Mouse (Mus musculus): ENCODE measurements at regions not wholly inside any gene's neighbourhood (a gene's known extent, or its start where the extent isn't known, plus 50 kb on each side); places are given as distances from the start of the nearest gene placed in this dataset.

GRCm38 (mm10) chr5:103374162-103374561, 50.8 kb upstream of the Ptpn13 start:
- in situ Hi-C loops (cut with MboI, MseI): no loop called here

DNA sequence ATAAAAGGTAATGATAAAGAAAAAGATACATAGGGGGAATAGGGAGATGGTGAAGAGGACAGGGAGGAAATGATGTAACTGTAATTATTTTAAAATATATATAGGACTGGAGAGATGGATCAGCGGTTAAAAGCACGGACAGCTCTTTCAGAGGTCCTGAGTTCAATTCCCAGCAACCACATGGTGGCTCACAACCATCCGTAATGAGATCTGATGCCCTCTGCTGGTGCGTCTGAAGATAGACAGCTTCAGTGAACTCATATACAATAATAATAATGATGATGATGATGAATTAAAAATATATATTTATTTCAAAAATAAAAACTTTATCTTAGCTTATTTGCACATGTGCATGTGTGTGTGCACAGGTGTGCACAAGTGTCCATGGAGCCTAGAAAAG, 51.9 kb upstream of the Ptpn13 start:
- in situ Hi-C loops (cut with MboI, MseI): no loop called here

GRCm38 (mm10) chr5:103370456-103370855, 54.5 kb upstream of the Ptpn13 start:
- in situ Hi-C loops (cut with MboI, MseI): no loop called here

- in situ Hi-C loops (cut with MboI, MseI): no loop called here
Observed at GRCm38 (mm10) chr5:103368993-103369392, 56.0 kb upstream of the Ptpn13 start.

GRCm38 (mm10) chr5:103367201-103367671, 57.8 kb upstream of the Ptpn13 start:
- in situ Hi-C loops (cut with MboI, MseI): no loop called here

GRCm38 (mm10) chr5:103365700-103366448, 59.1 kb upstream of the Ptpn13 start:
- in situ Hi-C loops (cut with MboI, MseI): no loop called here

- in situ Hi-C loops (cut with MboI, MseI): no loop called here
Observed at GRCm38 (mm10) chr5:103364791-103365699, 59.9 kb upstream of the Ptpn13 start.

GRCm38 (mm10) chr5:103360775-103361247, 64.2 kb upstream of the Ptpn13 start:
- in situ Hi-C loops (cut with MboI, MseI): no loop called here

- in situ Hi-C loops (cut with MboI, MseI): no loop called here
Observed at GRCm38 (mm10) chr5:103360360-103360759, 64.6 kb upstream of the Ptpn13 start.

DNA sequence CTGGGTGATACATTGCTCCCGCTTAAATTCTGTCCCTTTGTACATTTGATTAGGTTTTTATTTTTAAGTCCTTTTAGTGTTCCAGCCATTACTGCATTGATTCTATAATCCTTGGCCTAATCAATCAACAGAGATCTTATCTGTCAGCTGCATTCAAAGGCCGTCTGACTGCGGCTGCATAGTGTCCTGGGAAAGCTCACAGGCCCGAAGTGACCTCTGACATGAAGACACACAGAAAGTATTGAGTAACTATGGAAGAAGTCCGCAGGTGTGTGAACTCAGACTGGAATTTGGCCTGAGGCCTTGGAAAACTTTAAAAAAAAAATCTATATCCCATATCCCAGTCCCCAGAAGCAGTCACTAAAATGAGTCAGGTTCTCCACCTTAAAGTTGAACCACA, 67.4 kb upstream of the Ptpn13 start:
- in situ Hi-C loops (cut with MboI, MseI): loop anchor here (10.0 kb wide), 1 partner anchor 107 kb away; no protein-coding TSS in a partner anchor

DNA sequence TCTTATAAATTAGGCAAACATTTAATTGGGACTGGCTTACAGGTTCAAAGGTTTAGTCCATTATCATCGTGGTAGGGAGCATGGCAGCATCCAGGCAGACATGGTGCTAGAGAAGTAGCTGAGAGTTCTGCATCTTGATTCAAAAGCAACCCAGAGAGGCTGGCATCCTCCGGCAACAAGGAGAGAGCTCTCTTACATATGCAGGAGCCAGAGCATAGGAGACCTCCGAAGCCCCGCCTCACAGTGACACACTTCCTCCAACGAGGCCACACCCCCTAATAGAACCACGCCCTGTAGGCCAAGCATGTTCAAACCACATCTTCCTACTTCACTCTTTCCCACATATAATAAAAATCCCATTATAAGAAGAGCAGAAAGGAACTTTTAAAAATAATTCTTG, 68.5 kb upstream of the Ptpn13 start:
- in situ Hi-C loops (cut with MboI, MseI): loop anchor here (10.0 kb wide), 1 partner anchor 108 kb away; no protein-coding TSS in a partner anchor

DNA sequence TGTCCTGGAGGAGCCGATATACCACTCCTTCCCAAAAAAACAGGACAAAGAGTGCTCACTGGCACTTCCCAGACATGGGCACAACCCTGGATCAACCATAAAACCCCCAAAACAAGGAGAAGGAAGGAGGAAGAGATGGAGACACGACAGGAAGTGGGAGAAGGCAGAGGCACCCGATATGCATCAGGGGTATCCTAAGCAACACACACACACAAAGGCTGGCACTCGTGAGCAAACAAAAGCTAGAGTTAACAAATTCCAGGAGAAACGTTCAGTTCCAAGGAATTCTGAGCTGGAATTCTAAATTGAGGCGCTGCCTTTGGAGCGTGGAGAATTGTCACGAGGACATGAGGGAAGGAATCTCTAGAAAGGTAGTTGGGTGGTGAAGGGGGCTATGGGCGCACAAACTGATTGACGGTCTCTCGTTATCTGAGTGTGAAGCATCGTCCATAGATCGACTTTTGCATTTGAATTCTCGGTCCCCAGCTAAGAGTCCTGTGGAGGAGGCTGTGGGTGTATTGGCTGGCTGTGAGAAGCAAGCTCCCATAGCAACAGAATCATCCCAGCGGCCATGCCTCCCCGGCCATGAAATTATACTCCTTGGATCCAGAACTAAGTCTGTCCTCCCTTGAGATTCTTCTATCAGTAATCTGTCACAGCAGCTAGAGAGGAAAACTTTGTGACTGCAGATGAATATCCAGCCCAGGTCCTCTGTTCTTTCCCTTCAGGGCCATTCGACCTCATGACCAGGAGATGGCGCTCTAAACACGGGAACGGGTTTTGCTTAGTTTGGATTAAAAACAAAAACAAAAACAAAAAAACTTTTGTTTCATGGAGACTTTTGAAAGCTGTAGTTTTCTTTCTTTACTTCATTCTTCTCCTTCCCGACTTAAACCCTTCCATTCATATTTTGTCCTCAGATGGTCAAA, 69.4 kb upstream of the Ptpn13 start:
- in situ Hi-C loops (cut with MboI, MseI): loop anchor here (10.0 kb wide), 1 partner anchor 109 kb away; no protein-coding TSS in a partner anchor

DNA sequence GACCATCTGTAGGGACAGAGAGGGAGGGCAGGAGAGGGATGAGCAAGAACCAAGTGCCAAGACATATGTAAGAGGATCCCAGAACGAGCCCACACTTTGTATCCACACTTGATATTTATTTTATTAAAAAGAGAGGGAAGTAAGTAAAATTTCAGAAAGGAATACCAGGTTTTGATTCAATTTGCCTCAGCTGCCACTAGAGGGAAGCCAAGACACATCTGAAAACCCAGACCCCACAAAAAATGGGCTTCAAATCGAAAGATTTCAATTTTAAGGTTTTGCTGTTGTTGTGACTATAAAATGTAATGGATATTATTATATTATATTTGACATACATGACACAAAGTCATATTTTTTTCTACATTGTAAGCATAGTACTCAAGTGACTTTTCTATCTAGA, 81.1 kb upstream of the Ptpn13 start:
- in situ Hi-C loops (cut with MboI, MseI): no loop called here

GRCm38 (mm10) chr5:103341456-103341855, 83.5 kb upstream of the Ptpn13 start:
- in situ Hi-C loops (cut with MboI, MseI): no loop called here

DNA sequence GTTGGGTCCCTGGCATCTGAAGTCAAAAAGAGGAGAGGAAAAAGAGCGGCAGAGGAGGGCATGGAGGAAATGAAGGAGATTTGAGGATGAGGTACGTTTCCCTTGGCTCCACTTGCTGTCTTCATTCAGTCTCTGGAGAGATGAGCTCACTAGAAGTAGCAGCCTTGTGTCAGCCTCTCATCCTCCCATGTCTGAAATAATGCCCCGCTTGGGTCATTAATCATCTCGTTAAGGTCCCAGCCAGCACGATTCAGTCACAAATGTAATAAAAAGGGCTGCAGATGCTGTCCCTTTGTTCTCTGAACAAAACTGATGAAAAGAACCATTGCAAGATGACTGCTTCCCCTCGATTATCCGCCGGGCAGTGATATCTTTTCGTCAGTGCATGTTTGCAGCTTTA, 84.4 kb upstream of the Ptpn13 start:
- in situ Hi-C loops (cut with MboI, MseI): no loop called here

- in situ Hi-C loops (cut with MboI, MseI): no loop called here
Observed at GRCm38 (mm10) chr5:103336689-103337490, 88.1 kb upstream of the Ptpn13 start.

DNA sequence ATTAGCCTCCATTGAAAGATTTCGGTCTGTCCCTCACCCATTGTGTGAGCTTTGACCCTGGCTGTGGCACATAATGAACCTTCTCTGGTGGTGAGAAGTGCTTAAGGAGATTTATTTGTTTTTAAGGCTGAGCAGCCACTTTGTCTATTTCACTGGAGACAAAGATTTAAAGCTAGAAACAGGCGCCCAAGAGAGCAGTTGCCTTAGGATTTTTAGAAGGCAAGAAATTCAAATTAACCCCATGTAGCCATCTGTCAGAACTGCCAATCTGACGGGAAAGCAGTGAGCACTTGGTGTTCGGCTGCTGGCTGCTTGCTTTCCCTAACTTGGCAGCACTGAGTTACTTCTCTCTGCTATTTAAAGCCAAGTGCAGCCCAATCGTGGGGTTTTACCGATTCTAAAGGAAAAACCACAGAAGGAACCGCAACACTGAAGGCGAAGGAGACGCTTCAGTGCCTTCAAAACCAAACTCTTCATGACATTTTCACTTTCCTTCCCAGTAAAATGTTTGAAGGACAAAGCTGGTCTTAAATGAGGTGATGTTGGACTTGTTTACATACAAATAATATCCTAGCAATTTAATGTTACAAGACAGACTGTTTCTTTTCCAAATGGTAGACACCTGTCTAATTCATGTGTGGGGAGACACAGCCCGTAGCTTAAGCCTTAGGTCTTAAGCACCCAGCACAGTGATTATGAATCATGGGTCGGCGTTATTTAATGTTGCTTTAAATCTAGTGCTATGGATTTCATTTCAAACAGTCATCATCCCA, 88.9 kb upstream of the Ptpn13 start:
- in situ Hi-C loops (cut with MboI, MseI): no loop called here

DNA sequence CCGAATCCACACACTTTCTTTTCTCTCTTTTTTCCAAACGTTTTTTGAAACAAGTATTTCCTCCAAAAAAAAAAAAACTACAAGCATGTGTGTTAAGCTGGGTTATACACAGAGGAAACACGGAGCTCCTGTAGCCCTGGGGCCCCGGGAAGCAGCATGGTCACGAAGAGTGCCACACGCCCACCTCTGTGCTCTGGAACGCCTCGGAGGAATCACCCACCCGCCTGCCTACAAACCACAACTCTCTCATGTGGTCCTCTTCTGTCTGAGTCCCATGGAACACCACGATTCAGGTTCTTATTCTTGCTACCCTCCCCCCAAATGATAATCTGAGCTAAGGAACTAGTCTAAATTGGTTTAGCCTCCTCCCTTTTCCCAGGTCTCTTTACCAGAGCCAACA, 98.6 kb upstream of the Ptpn13 start:
- in situ Hi-C loops (cut with MboI, MseI): no loop called here

DNA sequence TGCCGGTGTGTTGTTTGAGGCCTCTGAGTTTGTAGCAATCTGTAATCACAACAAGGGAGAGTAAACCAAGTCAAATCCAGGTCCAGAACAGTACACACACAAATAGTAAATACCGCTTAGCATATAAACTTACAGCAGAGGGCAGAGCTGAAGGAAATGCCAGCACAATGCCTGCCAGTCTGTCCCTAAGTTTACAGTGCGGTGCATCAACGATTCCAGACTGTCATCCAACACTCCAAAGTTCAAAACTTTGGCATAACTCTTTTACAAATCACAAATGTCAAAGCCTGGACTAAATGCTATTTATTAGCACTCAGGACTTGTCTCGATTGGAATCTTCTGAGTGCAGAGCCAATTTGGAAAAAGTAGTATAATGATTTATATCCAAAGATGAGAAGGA, 104.7 kb upstream of the Ptpn13 start:
- in situ Hi-C loops (cut with MboI, MseI): no loop called here
